In genomic region chr12:72405031-72405430, GRCm38 (mm10) we compare ENCODE assay signal across 30 mouse cellular contexts. TPM values are rescaled to one million over a fixed set of nuclear protein-coding genes. Genes with fewer than 3 reads are reported as not detected.
DNase-seq lines count a peak whose midpoint lies in the region; ATAC-seq and TF ChIP-seq lines count a peak whose summit lies in the region.
"Had no signal": no experiment of that assay in that cellular context is flagged by ENCODE, and none has a peak within 500 bp of the region (broad histone marks: within the 10 kb centered on the region; RNA-seq: fewer than 3 reads in every experiment).

No protein-coding gene starts in this region.

- no peaks in the 10 kb centered on the region for H3K27me3 ChIP-seq in hindbrain, embryonic 14.5 days (ENCODE audit: control insufficient read depth, insufficient read depth, low read length)
- peaks cover 3% of the 10 kb centered on the region; the same call in 1 of the 2 replicates for H3K27me3 ChIP-seq in hindbrain, embryonic 11.5 days (ENCODE audit: control insufficient read depth, insufficient read depth, low read length)
- H3K27me3 ChIP-seq in midbrain, embryonic 16.5 days (ENCODE audit: control insufficient read depth, insufficient read depth, low read depth, low read length): no peaks in the 10 kb centered on the region
- H3K27me3 ChIP-seq in midbrain, postnatal 0 days (ENCODE audit: insufficient read depth, low read length): no peaks in the 10 kb centered on the region
- no peaks in the 10 kb centered on the region for H3K27me3 ChIP-seq in hindbrain, postnatal 0 days (ENCODE audit: insufficient read depth, low read length)

- no peak overlapping the region for H3K4me3 ChIP-seq in hindbrain, embryonic 14.5 days (replicated peaks; ENCODE audit: low read length)
- H3K4me3 ChIP-seq in hindbrain, embryonic 11.5 days (ENCODE audit: low read depth, low read length): no peak overlapping the region
- H3K4me3 ChIP-seq in midbrain, embryonic 16.5 days (ENCODE audit: low read depth, low read length): no peak overlapping the region
- H3K4me3 ChIP-seq in midbrain, postnatal 0 days (ENCODE audit: low read depth, low read length): no peak overlapping the region
- no peak overlapping the region for H3K4me3 ChIP-seq in hindbrain, postnatal 0 days (ENCODE audit: low read length)
- H3K4me3 ChIP-seq: embryonic facial prominence, embryonic 10.5 days; embryonic facial prominence, embryonic 13.5 days; erythroblast, embryonic 14.5 days; forebrain, embryonic 12.5 days; forebrain, embryonic 15.5 days; heart, adult 2 months; heart, embryonic 10.5 days; heart, embryonic 13.5 days had no signal

- no peak for TF ChIP-seq CTCF in midbrain, postnatal 0 days (IDR thresholded peaks at IDR 0.05)
- TF ChIP-seq CTCF in hindbrain, postnatal 0 days (IDR thresholded peaks at IDR 0.05; ENCODE audit: low read depth): no peak

- no peaks in the 10 kb centered on the region for H3K9me3 ChIP-seq in hindbrain, embryonic 14.5 days (ENCODE audit: control insufficient read depth, low read length)
- no peaks in the 10 kb centered on the region for H3K9me3 ChIP-seq in hindbrain, embryonic 11.5 days (ENCODE audit: control insufficient read depth, low read length)
- no peaks in the 10 kb centered on the region for H3K9me3 ChIP-seq in midbrain, embryonic 16.5 days (replicated peaks; ENCODE audit: control insufficient read depth, low read length, poor library complexity, severe bottlenecking)
- H3K9me3 ChIP-seq in midbrain, postnatal 0 days (ENCODE audit: low read length): no peaks in the 10 kb centered on the region
- no peaks in the 10 kb centered on the region for H3K9me3 ChIP-seq in hindbrain, postnatal 0 days (ENCODE audit: low read length)
- H3K9me3 ChIP-seq: embryonic facial prominence, embryonic 10.5 days; embryonic facial prominence, embryonic 13.5 days; forebrain, embryonic 12.5 days; forebrain, embryonic 15.5 days; heart, embryonic 10.5 days; heart, embryonic 13.5 days had no signal

- peak overlapping the region; percentile 29 for H3K4me2 ChIP-seq in hindbrain, embryonic 14.5 days (replicated peaks)
- H3K4me2 ChIP-seq in hindbrain, embryonic 11.5 days (replicated peaks; ENCODE audit: low read depth, low read length): no peak overlapping the region
- 0 out of 2 replicates have a peak overlapping the region, but pooled peaks have one; percentile 1 for H3K4me2 ChIP-seq in midbrain, embryonic 16.5 days (ENCODE audit: low read length)
- H3K4me2 ChIP-seq in midbrain, postnatal 0 days (ENCODE audit: low read depth, low read length, poor library complexity, severe bottlenecking): no peak overlapping the region
- peak overlapping the region; percentile 91 for H3K4me2 ChIP-seq in hindbrain, postnatal 0 days (ENCODE audit: low read depth, low read length)
- H3K4me2 ChIP-seq: embryonic facial prominence, embryonic 13.5 days; forebrain, embryonic 12.5 days; forebrain, embryonic 15.5 days; heart, embryonic 13.5 days had no signal

- no peaks in the 10 kb centered on the region for H3K36me3 ChIP-seq in hindbrain, embryonic 14.5 days (replicated peaks; ENCODE audit: control insufficient read depth, insufficient read depth)
- H3K36me3 ChIP-seq in hindbrain, embryonic 11.5 days (ENCODE audit: control insufficient read depth, insufficient read depth, low read length): no peaks in the 10 kb centered on the region
- H3K36me3 ChIP-seq in midbrain, embryonic 16.5 days (ENCODE audit: control insufficient read depth, insufficient read depth, low read length): no peaks in the 10 kb centered on the region
- no peaks in the 10 kb centered on the region for H3K36me3 ChIP-seq in midbrain, postnatal 0 days (ENCODE audit: insufficient read depth, low read length)
- no peaks in the 10 kb centered on the region for H3K36me3 ChIP-seq in hindbrain, postnatal 0 days (ENCODE audit: insufficient read depth, low read length)
- H3K36me3 ChIP-seq: embryonic facial prominence, embryonic 10.5 days; embryonic facial prominence, embryonic 13.5 days; forebrain, embryonic 12.5 days; forebrain, embryonic 15.5 days; heart, embryonic 10.5 days; heart, embryonic 13.5 days had no signal

- H3K27ac ChIP-seq in hindbrain, embryonic 14.5 days: no peak overlapping the region
- H3K27ac ChIP-seq in hindbrain, embryonic 11.5 days (ENCODE audit: low read depth, low read length): no peak overlapping the region
- H3K27ac ChIP-seq in midbrain, embryonic 16.5 days (ENCODE audit: low read length): no peak overlapping the region
- no peak overlapping the region for H3K27ac ChIP-seq in midbrain, postnatal 0 days (ENCODE audit: low read depth, low read length)
- H3K27ac ChIP-seq in hindbrain, postnatal 0 days: no peak overlapping the region
- H3K27ac ChIP-seq: embryonic facial prominence, embryonic 10.5 days; embryonic facial prominence, embryonic 13.5 days; forebrain, embryonic 12.5 days; forebrain, embryonic 15.5 days; heart, adult 2 months; heart, embryonic 10.5 days; heart, embryonic 13.5 days had no signal

- no peak for ATAC-seq in hindbrain, embryonic 14.5 days (ENCODE audit: low FRiP score)
- no peak for ATAC-seq in hindbrain, embryonic 11.5 days (ENCODE audit: low FRiP score)
- ATAC-seq in midbrain, embryonic 16.5 days: no peak
- ATAC-seq in midbrain, postnatal 0 days (ENCODE audit: low FRiP score): no peak
- ATAC-seq in hindbrain, postnatal 0 days: no peak
- ATAC-seq: activated CD4-positive, CD25-positive, alpha-beta regulatory T cell, adult 4 months; CD4-positive, CD25-positive, alpha-beta regulatory T cell, adult 4 months; forebrain, embryonic 15.5 days; inflammation-experienced regulatory T-cells, adult 6 months; intestine, embryonic 16.5 days had no signal

- H3K9ac ChIP-seq in hindbrain, embryonic 14.5 days: no peak overlapping the region
- H3K9ac ChIP-seq in hindbrain, embryonic 11.5 days (ENCODE audit: low read depth, low read length): no peak overlapping the region
- no peak overlapping the region for H3K9ac ChIP-seq in midbrain, embryonic 16.5 days (ENCODE audit: low read depth, low read length)
- no peak overlapping the region for H3K9ac ChIP-seq in midbrain, postnatal 0 days (replicated peaks; ENCODE audit: low read length, poor library complexity, severe bottlenecking)
- no peak overlapping the region for H3K9ac ChIP-seq in hindbrain, postnatal 0 days (replicated peaks; ENCODE audit: low read length)
- H3K9ac ChIP-seq: embryonic facial prominence, embryonic 13.5 days; forebrain, embryonic 12.5 days; forebrain, embryonic 15.5 days; heart, embryonic 13.5 days had no signal

- peaks cover 13% of the 10 kb centered on the region for H3K4me1 ChIP-seq in hindbrain, embryonic 14.5 days (replicated peaks; ENCODE audit: control insufficient read depth, insufficient read depth, low read length)
- 0 out of 2 replicates have a peak, but pooled peaks cover 10% of the 10 kb centered on the region for H3K4me1 ChIP-seq in hindbrain, embryonic 11.5 days (replicated peaks; ENCODE audit: control insufficient read depth, insufficient read depth, low read length)
- peaks cover 20% of the 10 kb centered on the region for H3K4me1 ChIP-seq in midbrain, embryonic 16.5 days (ENCODE audit: control insufficient read depth, insufficient read depth, low read length)
- H3K4me1 ChIP-seq in midbrain, postnatal 0 days (ENCODE audit: insufficient read depth, low read length): 0 out of 2 replicates have a peak, but pooled peaks cover 6% of the 10 kb centered on the region
- no peaks in the 10 kb centered on the region; the same call in 1 of the 2 replicates for H3K4me1 ChIP-seq in hindbrain, postnatal 0 days (ENCODE audit: insufficient read depth, low read length)

- no peak for DNase-seq in hindbrain, embryonic 14.5 days (ENCODE audit: low spot score)
- DNase-seq in hindbrain, embryonic 11.5 days (ENCODE audit: low spot score): no peak
- DNase-seq in midbrain, postnatal 0 days (ENCODE audit: low spot score): no peak
- DNase-seq in hindbrain, postnatal 0 days (ENCODE audit: low spot score): no peak
- no peak for DNase-seq in lung, postnatal 4 days
- no peak for DNase-seq in kidney, postnatal 25 days
- DNase-seq: adrenal gland, adult 8-10 months; adrenal gland, postnatal 25 days; cerebellum, adult 11-12 months; cerebellum, adult 8-10 months; cerebellum, postnatal 10 days; cerebellum, postnatal 36 days; embryo, embryonic 11 days; gastrocnemius, postnatal 25 days; heart, adult 2 months had no signal

- WGBS in hindbrain, embryonic 14.5 days: 16% methylated on average over 5 of the region's 5 CpGs
- WGBS in hindbrain, embryonic 11.5 days: 29% methylated on average over 4 of the region's 5 CpGs
- 42% methylated on average over 5 of the region's 5 CpGs for WGBS in midbrain, embryonic 16.5 days
- 35% methylated on average over 5 of the region's 5 CpGs for WGBS in midbrain, postnatal 0 days
- WGBS in hindbrain, postnatal 0 days: 17% methylated on average over 4 of the region's 5 CpGs

RNA-seq across cellular contexts. Expression of gene Rtn1, which starts 3.8 kb away (rescaled TPM):
- 2,853 and 2,859 TPM in 2 replicates for polyA plus RNA-seq in hindbrain, embryonic 14.5 days (2014; fragmentation: Nextera tagmentation; extraction: Ambion mirVana)
- 488 and 505 TPM in 2 replicates for polyA plus RNA-seq in hindbrain, embryonic 11.5 days (2014; fragmentation: Nextera tagmentation; extraction: Ambion mirVana)
- polyA plus RNA-seq in midbrain, embryonic 16.5 days (2015; fragmentation: Nextera tagmentation; extraction: Ambion mirVana): 3,227 and 3,475 TPM in 2 replicates
- total RNA-seq in midbrain, postnatal 0 days (2014; rRNA removed): 1,958 and 2,696 TPM in 2 replicates
- 3,970 and 4,135 TPM in 2 replicates for polyA plus RNA-seq in midbrain, postnatal 0 days (2015; fragmentation: Nextera tagmentation; extraction: Ambion mirVana)
- total RNA-seq in hindbrain, postnatal 0 days (2014; rRNA removed): 1,721 and 1,894 TPM in 2 replicates
- polyA plus RNA-seq in hindbrain, postnatal 0 days (2015; fragmentation: Nextera tagmentation; extraction: Ambion mirVana): 3,263 and 3,445 TPM in 2 replicates
- total RNA-seq: hematopoietic stem cell, adult 5-6 weeks; MEL had no signal
- polyA plus RNA-seq: C2C12; CD4-positive, CD25-positive, alpha-beta regulatory T cell, adult 4 months had no signal

RNA-seq across cellular contexts. Expression of gene Lrrc9, which starts 36.6 kb away (rescaled TPM):
- polyA plus RNA-seq in hindbrain, embryonic 14.5 days (2014; fragmentation: Nextera tagmentation; extraction: Ambion mirVana): 4.2 and 4.5 TPM in 2 replicates
- polyA plus RNA-seq in hindbrain, embryonic 11.5 days (2014; fragmentation: Nextera tagmentation; extraction: Ambion mirVana): 2.4 and 2.9 TPM in 2 replicates
- 4.0 and 4.8 TPM in 2 replicates for polyA plus RNA-seq in midbrain, embryonic 16.5 days (2015; fragmentation: Nextera tagmentation; extraction: Ambion mirVana)
- 3.3 and 6.3 TPM in 2 replicates for total RNA-seq in midbrain, postnatal 0 days (2014; rRNA removed)
- 3.1 and 3.2 TPM in 2 replicates for polyA plus RNA-seq in midbrain, postnatal 0 days (2015; fragmentation: Nextera tagmentation; extraction: Ambion mirVana)
- total RNA-seq in hindbrain, postnatal 0 days (2014; rRNA removed): 3.1 and 3.7 TPM in 2 replicates
- 2.9 and 3.8 TPM in 2 replicates for polyA plus RNA-seq in hindbrain, postnatal 0 days (2015; fragmentation: Nextera tagmentation; extraction: Ambion mirVana)
- total RNA-seq: MEL had no signal
- polyA plus RNA-seq: activated CD4-positive, CD25-positive, alpha-beta regulatory T cell, adult 4 months; C2C12; erythroblast, embryonic 14.5 days; inflammation-experienced regulatory T-cells, adult 6 months had no signal

Comparison
In these comparisons a context has a peak if more than half of its experiments do, and no peak if none do; other contexts are left out.
1. H3K4me2 ChIP-seq: peak in hindbrain, embryonic 14.5 days (single experiment), midbrain, embryonic 16.5 days (single experiment) and hindbrain, postnatal 0 days (single experiment); none in hindbrain, embryonic 11.5 days (single experiment) and midbrain, postnatal 0 days (single experiment).